Mouse (Mus musculus) megakaryocyte, embryonic 14.5 days (primary cell): ENCODE results near the gene 6030408B16Rik. TPM values are rescaled to one million over a fixed set of nuclear protein-coding genes. Genes with fewer than 3 reads are reported as not detected.

ENCODE experiments used
- H3K27me3 ChIP-seq: replicated peaks from 2 replicates; pipeline ENCODE3; 2012; ENCODE audit warnings: inconsistent platforms
- H3K36me3 ChIP-seq: replicated peaks from 2 replicates; pipeline ENCODE3; 2012; ENCODE audit warnings: low read length, inconsistent platforms, mixed read lengths
- H3K4me1 ChIP-seq: 2 replicates; pipeline ENCODE4 v1.6.1; 2012; ENCODE audit warnings: inconsistent platforms
- H3K4me3 ChIP-seq: replicated peaks from 2 replicates; pipeline ENCODE3; 2012; ENCODE audit warnings: moderate library complexity, mild to moderate bottlenecking, inconsistent platforms
- H3K9me3 ChIP-seq: 2 replicates; pipeline ENCODE4 v1.6.1; 2012; ENCODE audit warnings: inconsistent platforms
- FLI1 ChIP-seq: IDR thresholded peaks from 2 replicates; pipeline ENCODE4 v1.6.1; 2012; ENCODE audit warnings: low read length, inconsistent platforms, mixed read lengths
- GATA1 ChIP-seq: IDR thresholded peaks from 3 replicates; pipeline ENCODE4 v1.6.1; 2012; ENCODE audit warnings: mixed read lengths, low read length, inconsistent platforms, borderline replicate concordance
- polyA plus RNA-seq: library from polyadenylated mRNA; stranded (reverse); fragments of >175 nt; gene quantifications from 2 replicates; pipeline ENCODE4 v1.2.3, GENCODE M21; 2012; ENCODE audit warnings: low replicate concordance; ENCODE audit not compliant: insufficient read depth

The 6030408B16Rik gene
- polyA plus RNA-seq, 1 experiment = not detected

DNA sequence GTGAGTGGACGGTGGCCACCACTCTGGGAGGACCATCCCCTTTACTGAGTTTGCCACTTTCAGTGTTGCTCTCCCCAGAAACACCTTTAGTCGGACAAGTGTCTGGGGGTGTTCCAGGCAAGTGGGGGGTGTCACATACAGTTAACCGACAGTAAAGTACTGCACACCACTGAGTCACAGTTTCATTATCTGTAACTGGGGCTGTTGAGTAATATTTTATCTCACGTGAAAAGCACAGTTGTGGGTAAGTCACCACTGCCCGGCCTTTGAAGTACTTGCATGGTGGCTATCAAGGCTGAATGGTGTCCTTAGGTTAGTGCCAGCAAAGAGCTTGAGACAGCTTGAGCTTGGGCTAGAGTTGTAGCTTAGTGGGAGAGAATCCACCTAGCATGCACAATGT, 10.5 kb upstream of the 6030408B16Rik start:
- TF ChIP-seq FLI1 = no peak
- TF ChIP-seq GATA1 = no peak
- Histone ChIP-seq H3K27me3 (peaks cover 18% of the 10 kb centered on the region), H3K36me3 (peaks cover 18% of the 10 kb centered on the region)

DNA sequence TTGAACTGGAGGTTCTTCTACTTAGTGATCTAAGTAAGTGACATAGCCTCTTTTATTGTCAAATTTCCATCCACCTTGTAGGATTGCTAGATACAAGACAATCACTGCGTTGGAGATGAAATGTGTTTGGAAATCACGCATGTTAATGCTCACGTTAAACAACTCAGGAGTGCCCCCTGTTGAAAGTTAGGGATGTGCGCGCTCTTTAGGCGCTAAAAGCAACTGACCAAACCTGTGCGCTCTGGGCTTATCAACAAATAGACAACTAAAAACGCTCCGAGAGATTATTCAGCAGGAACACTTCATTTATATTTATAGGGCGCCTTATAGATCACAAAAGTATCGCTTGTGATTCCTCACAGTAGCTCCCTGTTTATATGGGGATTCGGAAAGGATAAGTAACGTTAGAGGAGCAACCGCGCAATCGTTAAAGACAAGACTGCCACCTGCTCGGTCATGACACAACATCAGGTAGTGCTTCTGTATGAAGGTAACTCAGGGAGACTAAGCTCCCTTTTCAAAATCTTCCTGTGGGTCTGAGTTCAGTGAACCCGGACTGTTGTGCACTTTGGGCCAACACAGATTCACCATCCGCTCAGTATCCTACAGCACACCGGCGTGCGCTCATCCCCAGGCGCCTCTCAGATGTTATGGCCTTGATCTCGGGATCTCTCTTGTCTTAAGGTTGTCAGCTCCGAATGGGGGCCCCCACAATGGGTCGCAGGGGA, 9.7 kb upstream of the 6030408B16Rik start:
- TF ChIP-seq GATA1 (no peak), FLI1 (no peak)
- Histone ChIP-seq H3K4me1 (peaks cover 54% of the 10 kb centered on the region), H3K4me3 (peak overlapping the region; percentile 96), H3K36me3 (peaks cover 27% of the 10 kb centered on the region), H3K9me3 (no peaks in the 10 kb centered on the region), H3K27me3 (peaks cover 12% of the 10 kb centered on the region)

More for the DNA sequence above, 10.5 kb upstream of the 6030408B16Rik start:
- no peaks in the 10 kb centered on the region for H3K9me3 ChIP-seq
- peaks cover 48% of the 10 kb centered on the region for H3K4me1 ChIP-seq
- H3K4me3 ChIP-seq = no peak overlapping the region

DNA sequence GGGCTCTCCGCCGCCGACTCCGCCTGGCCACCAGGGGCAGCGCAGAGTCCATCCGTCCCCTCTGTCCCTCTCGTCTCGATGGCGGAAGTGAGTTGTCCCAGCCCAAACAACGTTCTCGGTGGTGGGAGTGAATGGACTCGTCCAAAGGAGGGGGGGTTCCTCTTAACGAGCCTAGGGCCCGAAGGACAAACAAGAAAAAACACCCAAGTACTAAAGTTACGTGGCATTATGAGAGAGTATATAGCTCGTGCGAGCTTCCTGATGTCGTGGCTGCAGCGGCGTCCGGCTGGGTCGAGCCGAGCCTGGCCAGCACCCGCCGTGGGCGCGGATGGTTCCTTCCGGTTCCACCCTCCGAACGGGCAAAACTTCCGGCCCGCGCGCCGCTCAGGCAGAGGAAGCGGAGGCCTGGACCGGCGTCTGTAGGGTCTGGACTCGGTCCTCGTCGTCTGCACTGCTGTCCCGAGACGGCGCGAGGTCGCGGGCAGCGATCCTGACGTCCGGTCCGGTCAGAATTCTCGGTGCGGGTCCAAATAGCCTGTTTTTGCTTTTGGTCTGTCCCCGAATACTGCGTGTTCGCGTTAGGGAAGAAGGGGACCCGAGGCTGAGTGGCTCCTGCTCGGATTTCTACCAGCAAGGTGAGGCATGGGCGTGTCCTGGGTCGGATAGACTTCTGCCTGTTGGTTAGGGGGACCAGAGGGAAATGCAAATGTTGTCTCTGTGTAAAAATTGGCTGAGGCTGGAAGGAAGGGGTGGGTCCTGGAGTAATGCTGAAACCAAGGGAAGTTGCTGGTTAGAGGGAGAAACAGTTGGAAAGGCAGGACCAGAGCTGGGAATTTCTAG, 8.9 kb upstream of the 6030408B16Rik start, which contains the start of gene Atg101:
TSS of gene Atg101 (plus strand) at position 362 of the 840 bp plus-strand sequence.
- H3K36me3 ChIP-seq = peaks cover 35% of the 10 kb centered on the region
- peaks cover 54% of the 10 kb centered on the region for H3K4me1 ChIP-seq
- H3K4me3 ChIP-seq = peak within 1 kb of the TSS; percentile 96
- peaks cover 8% of the 10 kb centered on the region for H3K27me3 ChIP-seq
- TF ChIP-seq FLI1 (peak; percentile 42; the same call in 1 of the 2 replicates), GATA1 (no peak)
- H3K9me3 ChIP-seq = no peaks in the 10 kb centered on the region

DNA sequence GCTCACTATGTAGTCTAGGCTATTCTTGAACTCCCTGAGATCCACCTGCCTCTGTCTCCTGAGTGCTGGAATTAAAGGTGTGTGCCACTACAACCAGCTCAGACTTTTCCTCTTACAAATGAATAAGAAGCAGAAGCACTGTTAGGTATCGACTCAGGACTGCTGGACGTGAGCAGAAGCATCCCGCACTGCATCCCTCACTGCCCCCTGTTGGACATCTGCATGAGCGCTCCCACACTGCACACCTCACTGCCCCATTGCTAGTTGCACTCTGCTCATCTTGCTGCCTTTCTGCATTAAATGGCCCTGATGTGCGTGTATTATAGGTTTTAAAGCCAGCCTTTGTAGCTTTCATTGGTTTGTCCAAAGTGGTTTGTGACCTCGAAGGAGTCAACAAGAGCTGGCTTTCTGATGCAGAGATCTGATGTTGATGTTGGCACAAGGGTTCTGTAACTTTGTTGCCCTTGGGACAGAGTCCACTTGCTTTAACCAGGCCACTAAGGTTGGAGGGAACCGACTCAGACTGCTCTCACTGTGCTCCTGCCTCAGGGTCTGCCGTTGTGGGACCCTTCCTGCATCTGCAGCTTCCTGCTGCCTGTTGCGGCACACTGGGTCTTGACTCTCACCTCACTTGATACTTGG, 6.8 kb upstream of the 6030408B16Rik start:
- Histone ChIP-seq H3K4me3 (peak overlapping the region; percentile 69), H3K36me3 (peaks cover 56% of the 10 kb centered on the region), H3K9me3 (no peaks in the 10 kb centered on the region), H3K27me3 (peaks cover 2% of the 10 kb centered on the region), H3K4me1 (peaks cover 49% of the 10 kb centered on the region)
- TF ChIP-seq GATA1 (no peak), FLI1 (no peak)

DNA sequence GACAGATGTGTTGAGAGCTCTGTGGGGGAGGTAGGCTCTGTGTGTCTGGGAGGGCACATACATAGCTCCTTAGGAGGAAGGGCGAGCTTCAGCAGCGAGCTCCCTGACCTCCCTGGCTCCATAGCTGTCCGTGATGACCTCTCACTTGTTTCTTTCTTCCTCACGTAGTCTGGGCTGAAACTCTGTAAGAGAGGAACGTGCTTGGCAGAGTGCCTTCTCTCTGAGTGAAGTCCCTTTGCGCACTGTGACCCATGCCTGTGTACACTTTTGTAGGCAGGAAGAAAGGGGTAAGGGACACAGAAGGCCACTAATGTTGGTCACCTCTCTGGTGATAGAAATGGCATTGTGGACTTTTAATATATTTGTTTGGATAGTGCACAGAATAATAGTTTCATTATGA, 5.7 kb upstream of the 6030408B16Rik start:
- Histone ChIP-seq H3K27me3 (no peaks in the 10 kb centered on the region), H3K36me3 (peaks cover 67% of the 10 kb centered on the region), H3K4me3 (no peak overlapping the region), H3K9me3 (no peaks in the 10 kb centered on the region), H3K4me1 (peaks cover 46% of the 10 kb centered on the region)
- TF ChIP-seq FLI1 = no peak
- TF ChIP-seq GATA1 = no peak

DNA sequence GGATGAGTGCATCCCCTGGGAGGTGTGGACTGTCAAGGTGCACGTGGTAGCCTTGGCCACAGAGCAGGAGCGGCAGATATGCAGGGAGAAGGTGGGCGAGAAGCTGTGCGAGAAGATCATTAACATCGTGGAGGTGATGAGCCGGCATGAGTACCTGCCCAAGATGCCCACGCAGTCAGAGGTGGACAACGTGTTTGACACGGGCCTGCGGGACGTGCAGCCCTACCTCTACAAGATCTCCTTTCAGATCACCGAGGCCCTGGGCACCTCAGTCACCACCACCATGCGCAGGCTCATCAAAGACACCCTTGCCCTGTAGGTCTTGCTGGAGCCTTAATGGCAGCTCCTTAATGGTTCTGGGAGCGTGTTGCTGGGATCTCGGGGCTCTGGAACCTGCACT, 2.7 kb upstream of the 6030408B16Rik start:
- TF ChIP-seq FLI1 (no peak), GATA1 (no peak)
- Histone ChIP-seq H3K36me3 (peaks cover 74% of the 10 kb centered on the region), H3K4me3 (peak overlapping the region; percentile 12), H3K9me3 (no peaks in the 10 kb centered on the region), H3K27me3 (peaks cover 4% of the 10 kb centered on the region), H3K4me1 (peaks cover 43% of the 10 kb centered on the region)

DNA sequence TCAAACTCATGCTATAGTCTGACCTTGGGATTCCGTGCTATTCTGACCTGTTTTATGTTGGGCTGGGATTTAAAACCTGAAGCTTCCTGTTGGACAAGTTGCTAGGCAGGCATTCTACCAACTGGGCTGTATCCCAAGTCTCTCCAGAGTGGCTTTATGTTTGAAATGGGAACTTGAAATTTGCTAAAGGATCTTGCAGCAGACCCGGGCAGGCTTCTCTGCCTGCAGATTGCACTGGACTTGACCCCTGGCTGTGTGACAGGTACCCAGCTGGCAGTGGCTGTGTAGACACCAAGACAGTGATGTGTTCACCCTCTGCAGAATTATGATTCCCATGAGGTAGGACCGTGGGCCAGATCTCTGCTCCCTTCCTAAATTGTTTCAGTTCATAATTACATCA, 1.0 kb upstream of the 6030408B16Rik start:
- H3K4me3 ChIP-seq = no peak overlapping the region
- H3K9me3 ChIP-seq = no peaks in the 10 kb centered on the region
- H3K4me1 ChIP-seq = peaks cover 40% of the 10 kb centered on the region
- H3K27me3 ChIP-seq = peaks cover 4% of the 10 kb centered on the region
- H3K36me3 ChIP-seq = peaks cover 60% of the 10 kb centered on the region
- TF ChIP-seq GATA1 (no peak), FLI1 (no peak)

DNA sequence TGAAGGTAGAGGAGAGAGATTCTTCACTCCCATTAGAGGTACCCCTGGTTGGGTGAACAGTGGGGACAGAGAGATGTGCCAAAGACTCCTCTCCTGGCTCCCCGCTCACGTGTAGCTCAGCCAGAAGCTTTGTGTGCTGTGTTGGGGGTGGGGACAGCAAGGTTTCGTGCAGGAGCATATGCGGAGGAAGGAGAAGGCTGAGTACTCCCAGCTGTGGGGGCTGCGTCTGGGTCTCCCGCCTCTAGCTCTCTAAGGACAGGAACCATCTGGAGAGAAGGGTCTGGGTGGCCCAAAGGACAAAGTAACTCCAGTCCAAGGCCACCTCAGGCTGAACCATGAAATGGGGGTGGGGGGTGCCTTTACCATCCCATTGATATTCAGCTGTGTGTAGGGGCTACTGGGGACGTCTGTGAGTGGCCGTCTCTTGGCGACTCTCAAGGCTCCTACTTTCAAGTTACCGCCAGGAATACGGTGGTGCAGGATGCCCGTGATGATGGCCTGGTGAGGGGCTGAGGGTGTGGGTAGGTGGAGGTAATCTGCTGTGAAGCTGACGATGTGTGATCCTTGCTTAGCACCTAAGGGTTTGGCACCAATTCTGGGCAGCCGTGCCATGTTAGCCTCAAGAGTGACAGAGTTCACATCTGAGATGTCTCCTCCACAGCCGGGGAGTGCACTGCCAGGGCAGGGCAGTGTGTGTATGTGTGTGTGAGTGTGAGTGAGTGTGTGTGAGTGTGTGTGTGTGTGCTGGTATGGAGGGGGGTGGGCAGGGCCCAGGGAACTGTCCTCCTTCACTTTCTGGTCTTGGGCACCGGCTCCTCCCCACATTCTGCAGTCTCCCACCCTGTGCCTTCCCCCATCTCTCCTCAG, 1.2 kb downstream of the 6030408B16Rik start:
- TF ChIP-seq FLI1 = no peak
- TF ChIP-seq GATA1 = no peak
- Histone ChIP-seq H3K4me3 (no peak overlapping the region), H3K4me1 (peaks cover 51% of the 10 kb centered on the region), H3K9me3 (no peaks in the 10 kb centered on the region), H3K36me3 (peaks cover 37% of the 10 kb centered on the region), H3K27me3 (peaks cover 4% of the 10 kb centered on the region)

DNA sequence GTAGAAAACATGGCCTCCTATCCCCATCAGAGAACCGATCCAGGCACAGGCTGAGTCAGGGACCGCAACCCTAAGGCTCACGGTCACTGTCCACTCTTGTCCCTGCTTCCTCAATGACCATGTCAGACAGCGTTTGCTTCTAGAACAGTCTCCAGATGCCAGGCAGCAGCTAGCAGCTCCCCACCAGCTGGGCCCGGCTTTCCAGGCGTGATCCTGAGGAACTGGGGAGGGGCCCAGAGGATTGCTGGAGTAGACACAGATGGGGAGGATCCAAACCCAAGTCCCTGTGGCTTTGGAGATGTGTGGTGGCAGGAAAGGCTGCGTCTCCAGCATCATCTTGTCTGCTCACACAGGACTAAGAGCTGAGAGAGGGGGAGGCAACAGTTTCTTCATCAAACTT, 2.1 kb downstream of the 6030408B16Rik start:
- Histone ChIP-seq H3K4me1 (peaks cover 60% of the 10 kb centered on the region), H3K9me3 (no peaks in the 10 kb centered on the region), H3K36me3 (peaks cover 29% of the 10 kb centered on the region), H3K27me3 (peaks cover 4% of the 10 kb centered on the region), H3K4me3 (no peak overlapping the region)
- TF ChIP-seq FLI1 (no peak), GATA1 (no peak)
